Comparison of ENCODE assay signal across 21 mouse cellular contexts in genomic region chr9:41517787-41518186, GRCm38 (mm10).
DNase-seq lines count a peak whose midpoint lies in the region; ATAC-seq lines count a peak whose summit lies in the region.
"Had no signal": no experiment of that assay in that cellular context is flagged by ENCODE, and none has a peak within 500 bp of the region (broad histone marks: within the 10 kb centered on the region; RNA-seq: fewer than 3 reads in every experiment).

No protein-coding gene starts in this region.

- no peak overlapping the region for H3K4me3 ChIP-seq in hindbrain, embryonic 12.5 days
- no peak overlapping the region for H3K4me3 ChIP-seq in hindbrain, embryonic 11.5 days (ENCODE audit: low read depth, low read length)
- H3K4me3 ChIP-seq in embryonic facial prominence, embryonic 10.5 days, result no peak overlapping the region
- H3K4me3 ChIP-seq in embryonic facial prominence, embryonic 14.5 days (ENCODE audit: low read depth, low read length), result no peak overlapping the region
- no peak overlapping the region for H3K4me3 ChIP-seq in limb, embryonic 13.5 days
- H3K4me3 ChIP-seq: heart, embryonic 13.5 days; kidney, embryonic 15.5 days; lung, embryonic 15.5 days; midbrain, embryonic 10.5 days; myocyte had no signal

- H3K9ac ChIP-seq in hindbrain, embryonic 12.5 days, result no peak overlapping the region
- H3K9ac ChIP-seq in hindbrain, embryonic 11.5 days (ENCODE audit: low read depth, low read length), result no peak overlapping the region
- H3K9ac ChIP-seq in embryonic facial prominence, embryonic 14.5 days (ENCODE audit: low read depth, low read length), result no peak overlapping the region
- no peak overlapping the region for H3K9ac ChIP-seq in limb, embryonic 13.5 days
- H3K9ac ChIP-seq: heart, embryonic 13.5 days; kidney, embryonic 15.5 days; liver, embryonic 14.5 days; lung, embryonic 15.5 days had no signal

- ATAC-seq in hindbrain, embryonic 12.5 days (ENCODE audit: low FRiP score), result no peak
- no peak for ATAC-seq in hindbrain, embryonic 11.5 days (ENCODE audit: low FRiP score)
- ATAC-seq in embryonic facial prominence, embryonic 14.5 days (ENCODE audit: low read depth), result no peak
- no peak; the same call in 1 of the 2 replicates for ATAC-seq in limb, embryonic 13.5 days (ENCODE audit: low FRiP score, low read depth)
- ATAC-seq: intestine, postnatal 0 days had no signal

- H3K36me3 ChIP-seq in hindbrain, embryonic 12.5 days, result peaks cover 3% of the 10 kb centered on the region; the same call in 1 of the 2 replicates
- H3K36me3 ChIP-seq in hindbrain, embryonic 11.5 days (ENCODE audit: control insufficient read depth, insufficient read depth, low read length), result no peaks in the 10 kb centered on the region
- H3K36me3 ChIP-seq in embryonic facial prominence, embryonic 10.5 days (replicated peaks), result peaks cover 8% of the 10 kb centered on the region; the same call in 1 of the 2 replicates
- H3K36me3 ChIP-seq in embryonic facial prominence, embryonic 14.5 days (ENCODE audit: control insufficient read depth, insufficient read depth, low read length), result peaks cover 10% of the 10 kb centered on the region
- peaks cover 8% of the 10 kb centered on the region; the same call in 1 of the 2 replicates for H3K36me3 ChIP-seq in limb, embryonic 13.5 days
- H3K36me3 ChIP-seq: heart, embryonic 13.5 days; kidney, embryonic 15.5 days; lung, embryonic 15.5 days had no signal

- H3K4me1 ChIP-seq in hindbrain, embryonic 12.5 days, result peaks cover 8% of the 10 kb centered on the region; the same call in 1 of the 2 replicates
- H3K4me1 ChIP-seq in hindbrain, embryonic 11.5 days (replicated peaks; ENCODE audit: control insufficient read depth, insufficient read depth, low read length), result no peaks in the 10 kb centered on the region
- peaks cover 12% of the 10 kb centered on the region for H3K4me1 ChIP-seq in embryonic facial prominence, embryonic 10.5 days
- peaks cover 12% of the 10 kb centered on the region for H3K4me1 ChIP-seq in embryonic facial prominence, embryonic 14.5 days (ENCODE audit: control insufficient read depth, insufficient read depth, low read length)
- H3K4me1 ChIP-seq in limb, embryonic 13.5 days, result peaks cover 22% of the 10 kb centered on the region
- H3K4me1 ChIP-seq: lung, embryonic 15.5 days; midbrain, embryonic 10.5 days had no signal

- no peaks in the 10 kb centered on the region for H3K9me3 ChIP-seq in hindbrain, embryonic 12.5 days (replicated peaks)
- no peaks in the 10 kb centered on the region for H3K9me3 ChIP-seq in hindbrain, embryonic 11.5 days (ENCODE audit: control insufficient read depth, low read length)
- H3K9me3 ChIP-seq in embryonic facial prominence, embryonic 10.5 days, result no peaks in the 10 kb centered on the region
- H3K9me3 ChIP-seq in embryonic facial prominence, embryonic 14.5 days (ENCODE audit: control insufficient read depth, low read length), result no peaks in the 10 kb centered on the region
- no peaks in the 10 kb centered on the region for H3K9me3 ChIP-seq in limb, embryonic 13.5 days
- H3K9me3 ChIP-seq: heart, embryonic 13.5 days; kidney, embryonic 15.5 days; lung, embryonic 15.5 days; midbrain, embryonic 10.5 days had no signal

- 55% methylated on average over 2 of the region's 2 CpGs for WGBS in hindbrain, embryonic 12.5 days
- 64% methylated on average over 2 of the region's 2 CpGs for WGBS in hindbrain, embryonic 11.5 days
- 76% methylated on average over 2 of the region's 2 CpGs for WGBS in embryonic facial prominence, embryonic 10.5 days
- WGBS in embryonic facial prominence, embryonic 14.5 days, result 51% methylated on average over 2 of the region's 2 CpGs
- WGBS in limb, embryonic 13.5 days, result 59% methylated on average over 2 of the region's 2 CpGs

- H3K27ac ChIP-seq in hindbrain, embryonic 12.5 days, result peak overlapping the region; percentile 64; the same call in 1 of the 2 replicates
- H3K27ac ChIP-seq in hindbrain, embryonic 11.5 days (ENCODE audit: low read depth, low read length), result no peak overlapping the region
- H3K27ac ChIP-seq in embryonic facial prominence, embryonic 10.5 days (replicated peaks), result peak overlapping the region; percentile 48; the same call in 1 of the 2 replicates
- 0 out of 2 replicates have a peak overlapping the region, but pooled peaks have one; percentile 1 for H3K27ac ChIP-seq in embryonic facial prominence, embryonic 14.5 days (replicated peaks; ENCODE audit: low read depth, low read length)
- peak overlapping the region; percentile 66; the same call in 1 of the 2 replicates for H3K27ac ChIP-seq in limb, embryonic 13.5 days
- H3K27ac ChIP-seq: heart, embryonic 13.5 days; kidney, embryonic 15.5 days; liver, embryonic 14.5 days; lung, embryonic 15.5 days; midbrain, embryonic 10.5 days had no signal

- DNase-seq in hindbrain, embryonic 11.5 days (ENCODE audit: low spot score), result no peak
- DNase-seq in embryonic facial prominence, embryonic 10.5 days (ENCODE audit: low spot score), result no peak
- DNase-seq in embryonic facial prominence, embryonic 14.5 days (ENCODE audit: low spot score), result no peak
- DNase-seq in heart, postnatal 25 days (ENCODE audit: low spot score), result no peak
- DNase-seq in heart, postnatal 14 days, result no peak
- DNase-seq: cerebellum, adult 2 months; cerebellum, postnatal 36 days; heart, adult 18-20 months; heart, postnatal 4 days; lung, postnatal 4 days; right cerebral cortex, adult 18-20 months; thymus, postnatal 25 days had no signal

- no peak overlapping the region for H3K4me2 ChIP-seq in hindbrain, embryonic 12.5 days (replicated peaks)
- no peak overlapping the region for H3K4me2 ChIP-seq in hindbrain, embryonic 11.5 days (replicated peaks; ENCODE audit: low read depth, low read length)
- no peak overlapping the region for H3K4me2 ChIP-seq in embryonic facial prominence, embryonic 14.5 days (ENCODE audit: low read depth, low read length)
- no peak overlapping the region for H3K4me2 ChIP-seq in limb, embryonic 13.5 days (replicated peaks)
- H3K4me2 ChIP-seq: heart, embryonic 13.5 days; kidney, embryonic 15.5 days; lung, embryonic 15.5 days had no signal

- H3K27me3 ChIP-seq in hindbrain, embryonic 12.5 days, result no peaks in the 10 kb centered on the region
- H3K27me3 ChIP-seq in hindbrain, embryonic 11.5 days (ENCODE audit: control insufficient read depth, insufficient read depth, low read length), result no peaks in the 10 kb centered on the region
- no peaks in the 10 kb centered on the region for H3K27me3 ChIP-seq in embryonic facial prominence, embryonic 10.5 days (replicated peaks; ENCODE audit: low read depth, poor library complexity, severe bottlenecking)
- H3K27me3 ChIP-seq in embryonic facial prominence, embryonic 14.5 days (replicated peaks; ENCODE audit: control insufficient read depth, insufficient read depth, low read length), result no peaks in the 10 kb centered on the region
- no peaks in the 10 kb centered on the region for H3K27me3 ChIP-seq in limb, embryonic 13.5 days
- H3K27me3 ChIP-seq: heart, embryonic 13.5 days; kidney, embryonic 15.5 days; lung, embryonic 15.5 days had no signal

- intact Hi-C loops in heart, postnatal 25 days (cut with DNase I), result no loop called here
- intact Hi-C loops in heart, postnatal 14 days (cut with DNase I), result no loop called here
